Mouse (Mus musculus) bone marrow, adult 2 months (tissue): ENCODE measurements around the gene Cuedc2.

ENCODE experiments used
- CTCF ChIP-seq: fragments of 200-500 bp; IDR thresholded peaks from 2 replicates; pipeline ENCODE4 v1.5.1; 2011; ENCODE audit warnings: low read length, control low read depth; ENCODE audit not compliant: control insufficient read depth, insufficient read depth
- POLR2A ChIP-seq: fragments of 200-500 bp; IDR thresholded peaks from 2 replicates; pipeline ENCODE4 v1.6.1; 2011; ENCODE audit warnings: low read depth, mild to moderate bottlenecking, control low read depth, low read length, borderline replicate concordance; ENCODE audit not compliant: control insufficient read depth

GRCm38 (mm10) chr19:46347146-46347545 lies 8.6 kb upstream of the Cuedc2 start:
- TF ChIP-seq POLR2A (no peak), CTCF (no peak)
